Mouse (Mus musculus) midbrain, postnatal 0 days (tissue): ENCODE data around the gene Cplx1. TPM values are rescaled to one million over a fixed set of nuclear protein-coding genes. Genes with fewer than 3 reads are reported as not detected.

Experiments
- ATAC-seq: fragments of 200-750 bp; cut with Nextera tagmentation; 2 replicates; pipeline ENCODE4 v1.8.0; 2017; ENCODE audit warnings: moderate number of reproducible peaks, mild to moderate bottlenecking, moderate TSS enrichment, moderate library complexity; ENCODE audit not compliant: low FRiP score
- DNase-seq: peaks from one replicate; pipeline ENCODE4 v3.0.0-alpha.2; 2015; ENCODE audit warnings: low spot score
- H3K27ac ChIP-seq: fragments of 300-500 bp; sonication (generic); 2 replicates; pipeline ENCODE4 v1.5.1; 2014; ENCODE audit warnings: low read depth, mild to moderate bottlenecking, low read length, mixed read lengths
- H3K27me3 ChIP-seq: fragments of 300-500 bp; sonication (generic); 2 replicates; pipeline ENCODE4 v1.6.1; 2014; ENCODE audit warnings: low read length, control low read depth, mixed read lengths; ENCODE audit not compliant: insufficient read depth
- H3K36me3 ChIP-seq: fragments of 300-500 bp; sonication (generic); 2 replicates; pipeline ENCODE4 v1.6.1; 2014; ENCODE audit warnings: low read length, control low read depth, mixed read lengths; ENCODE audit not compliant: insufficient read depth
- H3K4me1 ChIP-seq: fragments of 300-500 bp; sonication (generic); 2 replicates; pipeline ENCODE4 v1.6.1; 2014; ENCODE audit warnings: mild to moderate bottlenecking, control low read depth, antibody characterized with exemption, low read length, mixed read lengths; ENCODE audit not compliant: insufficient read depth
- H3K4me2 ChIP-seq: fragments of 300-500 bp; sonication (generic); 2 replicates; pipeline ENCODE4 v1.6.1; 2014; ENCODE audit warnings: low read depth, mild to moderate bottlenecking, low read length, mixed read lengths; ENCODE audit not compliant: poor library complexity, severe bottlenecking
- H3K4me3 ChIP-seq: fragments of 300-500 bp; sonication (generic); 2 replicates; pipeline ENCODE4 v1.5.1; 2014; ENCODE audit warnings: low read depth, mild to moderate bottlenecking, low read length, moderate library complexity
- H3K9ac ChIP-seq: fragments of 300-500 bp; sonication (generic); replicated peaks from 2 replicates; pipeline ENCODE4 v1.6.1; 2014; ENCODE audit warnings: mild to moderate bottlenecking, low read length, moderate library complexity, mixed read lengths; ENCODE audit not compliant: poor library complexity, severe bottlenecking
- H3K9me3 ChIP-seq: fragments of 300-500 bp; sonication (generic); 2 replicates; pipeline ENCODE4 v1.6.1; 2016; ENCODE audit warnings: low read length, control low read depth
- CTCF ChIP-seq: IDR thresholded peaks from 2 replicates; pipeline ENCODE4 v1.5.1; 2016; ENCODE audit warnings: antibody characterized with exemption, mild to moderate bottlenecking
- WGBS: fragments of 180-500 bp; shearing (Covaris S2); extraction: QIAGEN DNeasy Blood & Tissue Kit; methylation state at CpG from one replicate; pipeline ENCODE4 v1.1.7; 2014; 5-methylcytosine and 5-hydroxymethylcytosine counted together
- polyA plus RNA-seq: library from polyadenylated mRNA; unstranded; fragments of >200 nt; fragmentation: Nextera tagmentation; extraction: Ambion mirVana; gene quantifications from 2 replicates; pipeline ENCODE4 v1.2.1, GENCODE M21; 2015
- total RNA-seq: library from RNA; depleted of rRNA; stranded (reverse); fragments of >200 nt; gene quantifications from 2 replicates; pipeline ENCODE4 v1.2.3, GENCODE M21; 2014

Cplx1 gene
- total and polyA plus RNA-seq, 2 experiments from 2014 or later, result 66.4 to 97.4 TPM

DNA sequence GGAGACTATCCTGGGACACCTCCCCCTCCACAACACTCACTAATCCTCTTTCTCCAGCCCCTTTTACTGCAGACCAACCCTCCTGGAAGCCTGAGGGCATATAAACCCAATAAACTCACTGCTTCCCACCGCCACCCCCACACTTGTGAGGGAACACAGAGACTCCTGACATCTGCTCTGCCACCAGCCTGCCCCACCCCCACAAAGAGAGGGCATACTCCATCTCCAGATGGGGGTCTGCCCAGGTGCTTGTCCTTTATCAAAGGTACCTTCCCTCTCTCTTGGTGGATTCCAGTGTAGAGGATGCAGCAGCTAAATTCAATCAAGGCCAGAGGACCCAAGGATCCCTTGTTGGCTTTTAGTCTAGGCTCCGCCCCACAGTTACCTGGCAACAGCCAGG is 28.8 kb downstream of the Cplx1 start:
- no peaks in the 10 kb centered on the region for H3K4me1 ChIP-seq
- H3K27me3 ChIP-seq, result no peaks in the 10 kb centered on the region
- no peak for TF ChIP-seq CTCF
- no peak overlapping the region for H3K27ac ChIP-seq
- no peak overlapping the region for H3K4me3 ChIP-seq
- H3K4me2 ChIP-seq, result no peak overlapping the region
- H3K36me3 ChIP-seq, result peaks cover 46% of the 10 kb centered on the region
- no peak for ATAC-seq
- 68% methylated on average over 2 of the region's 2 CpGs for WGBS
- DNase-seq, result no peak
- no peak overlapping the region for H3K9ac ChIP-seq
- H3K9me3 ChIP-seq, result no peaks in the 10 kb centered on the region

DNA sequence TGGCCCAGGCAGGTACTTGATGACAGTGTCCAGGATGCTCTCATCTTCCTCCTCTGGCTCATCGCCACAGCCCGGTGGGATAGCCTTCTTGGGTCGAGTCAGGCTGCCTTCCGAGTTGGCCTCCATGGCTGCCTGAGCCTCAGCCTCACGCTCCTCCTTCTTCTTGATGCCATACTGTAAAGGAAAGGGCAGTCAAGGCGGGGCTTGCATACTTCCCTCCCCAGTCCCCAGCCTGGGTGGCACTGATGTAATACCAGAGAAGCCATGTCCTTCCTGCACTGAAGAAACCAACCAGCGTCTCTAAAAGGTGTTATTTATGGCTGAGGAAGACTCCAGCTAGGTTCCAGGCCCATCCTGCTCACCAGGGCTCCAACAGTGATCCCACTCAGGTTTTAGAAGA is 29.7 kb downstream of the Cplx1 start:
- no peak for ATAC-seq

DNA sequence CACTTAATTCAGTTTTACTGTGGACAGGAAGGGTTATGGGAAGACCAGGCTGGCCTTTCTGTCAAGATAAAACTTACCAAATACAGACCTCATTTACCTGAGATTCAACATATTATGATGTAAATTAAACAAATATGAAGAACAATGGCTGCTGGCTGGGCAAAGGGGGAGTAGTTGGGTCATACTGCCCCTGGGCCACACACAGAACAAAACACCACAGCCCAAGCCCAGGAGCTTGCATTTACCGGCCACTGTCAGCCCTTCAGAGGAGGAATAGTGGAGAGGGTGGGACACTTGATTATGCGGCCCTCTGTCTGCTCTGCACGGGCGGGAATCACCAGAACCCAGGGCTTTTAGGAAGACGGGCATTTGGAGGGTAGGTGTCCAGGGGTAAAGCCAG is 30.9 kb downstream of the Cplx1 start:
- Histone ChIP-seq H3K4me3 (no peak overlapping the region), H3K9me3 (no peaks in the 10 kb centered on the region), H3K36me3 (peaks cover 29% of the 10 kb centered on the region), H3K9ac (no peak overlapping the region), H3K27me3 (no peaks in the 10 kb centered on the region), H3K4me1 (no peaks in the 10 kb centered on the region), H3K27ac (no peak overlapping the region), H3K4me2 (no peak overlapping the region)
- ATAC-seq, result no peak
- WGBS, result 73% methylated on average over 5 of the region's 5 CpGs
- no peak for TF ChIP-seq CTCF
- DNase-seq, result no peak

More for the DNA sequence above, 29.7 kb downstream of the Cplx1 start:
- no peak overlapping the region for H3K9ac ChIP-seq
- 84% methylated on average over 7 of the region's 7 CpGs for WGBS
- no peak overlapping the region for H3K4me3 ChIP-seq
- no peak overlapping the region for H3K27ac ChIP-seq
- no peaks in the 10 kb centered on the region for H3K27me3 ChIP-seq
- no peaks in the 10 kb centered on the region for H3K4me1 ChIP-seq
- no peak overlapping the region for H3K4me2 ChIP-seq
- no peaks in the 10 kb centered on the region for H3K9me3 ChIP-seq
- no peak for TF ChIP-seq CTCF
- peaks cover 39% of the 10 kb centered on the region for H3K36me3 ChIP-seq
- no peak for DNase-seq

DNA sequence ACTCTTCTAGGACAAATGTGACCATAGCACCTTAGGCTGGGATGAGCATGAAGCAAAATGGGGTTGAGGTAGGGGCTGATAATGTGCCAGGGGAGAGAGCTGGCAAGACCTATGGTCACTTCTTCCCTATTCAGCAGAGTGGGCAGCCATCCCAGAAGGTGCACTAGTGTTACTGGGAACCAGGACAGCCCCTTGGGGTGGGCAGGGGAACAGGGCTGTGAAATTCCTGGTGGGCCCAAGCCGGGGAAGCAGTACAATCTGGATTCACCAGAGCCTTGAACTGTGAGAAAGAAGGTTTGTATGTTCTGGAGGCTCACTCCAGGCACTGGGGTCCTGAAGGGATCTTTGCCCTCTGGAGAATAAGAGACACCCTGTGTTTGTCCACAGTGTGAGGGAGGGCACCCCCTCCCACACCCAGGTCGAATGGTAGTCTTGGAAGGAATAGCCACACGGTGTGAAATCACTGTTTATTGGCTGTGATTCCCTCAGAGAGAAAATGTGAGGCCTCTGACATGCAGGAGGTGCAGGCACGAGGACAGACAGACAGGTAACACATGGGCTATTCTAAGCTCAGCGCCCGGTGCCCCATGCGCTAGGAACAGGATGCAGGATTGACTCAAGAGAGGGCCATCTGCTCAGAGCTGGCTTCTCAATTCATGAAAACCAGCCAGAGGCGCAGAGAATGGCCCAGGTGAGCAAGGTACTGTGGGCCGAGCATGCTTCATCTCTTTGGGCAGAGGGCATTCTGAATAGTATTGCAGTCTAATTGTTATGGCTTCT is 31.5 kb downstream of the Cplx1 start:
- H3K9ac ChIP-seq, result no peak overlapping the region
- 85% methylated on average over 9 of the region's 9 CpGs for WGBS
- H3K9me3 ChIP-seq, result no peaks in the 10 kb centered on the region
- ATAC-seq, result no peak
- H3K27me3 ChIP-seq, result no peaks in the 10 kb centered on the region
- no peak for DNase-seq
- H3K4me2 ChIP-seq, result no peak overlapping the region
- TF ChIP-seq CTCF, result no peak
- H3K4me1 ChIP-seq, result no peaks in the 10 kb centered on the region
- peaks cover 27% of the 10 kb centered on the region; the same call in 1 of the 2 replicates for H3K36me3 ChIP-seq
- H3K27ac ChIP-seq, result no peak overlapping the region
- H3K4me3 ChIP-seq, result no peak overlapping the region

DNA sequence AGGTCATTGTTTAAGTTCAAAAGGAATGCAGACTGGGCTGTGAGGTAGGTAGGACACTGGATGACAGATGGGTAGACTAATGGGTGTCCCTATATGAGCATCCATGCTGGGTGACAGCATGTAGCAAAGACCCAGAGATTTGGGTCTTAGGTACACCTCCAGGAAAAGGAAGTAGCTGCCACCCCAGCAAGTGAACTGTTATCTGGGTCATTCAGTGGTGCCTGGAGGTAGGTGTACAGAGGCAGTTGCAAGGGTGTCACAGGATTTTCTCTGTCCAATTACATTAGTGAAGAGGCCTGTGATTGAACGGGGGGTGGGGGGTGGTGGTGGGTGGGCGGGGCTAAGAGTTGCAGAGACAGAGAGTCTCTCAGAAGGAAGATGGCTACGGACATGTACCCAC is 33.2 kb downstream of the Cplx1 start:
- H3K4me3 ChIP-seq, result no peak overlapping the region
- no peak overlapping the region for H3K27ac ChIP-seq
- no peak overlapping the region for H3K4me2 ChIP-seq
- no peaks in the 10 kb centered on the region for H3K4me1 ChIP-seq
- DNase-seq (no peak), ATAC-seq (0 out of 2 replicates have a peak, but pooled peaks have one; percentile 12)
- no peaks in the 10 kb centered on the region for H3K9me3 ChIP-seq
- no peak overlapping the region for H3K9ac ChIP-seq
- 79% methylated on average over 3 of the region's 3 CpGs for WGBS
- H3K36me3 ChIP-seq, result peaks cover 16% of the 10 kb centered on the region; the same call in 1 of the 2 replicates
- H3K27me3 ChIP-seq, result no peaks in the 10 kb centered on the region
- TF ChIP-seq CTCF, result no peak

DNA sequence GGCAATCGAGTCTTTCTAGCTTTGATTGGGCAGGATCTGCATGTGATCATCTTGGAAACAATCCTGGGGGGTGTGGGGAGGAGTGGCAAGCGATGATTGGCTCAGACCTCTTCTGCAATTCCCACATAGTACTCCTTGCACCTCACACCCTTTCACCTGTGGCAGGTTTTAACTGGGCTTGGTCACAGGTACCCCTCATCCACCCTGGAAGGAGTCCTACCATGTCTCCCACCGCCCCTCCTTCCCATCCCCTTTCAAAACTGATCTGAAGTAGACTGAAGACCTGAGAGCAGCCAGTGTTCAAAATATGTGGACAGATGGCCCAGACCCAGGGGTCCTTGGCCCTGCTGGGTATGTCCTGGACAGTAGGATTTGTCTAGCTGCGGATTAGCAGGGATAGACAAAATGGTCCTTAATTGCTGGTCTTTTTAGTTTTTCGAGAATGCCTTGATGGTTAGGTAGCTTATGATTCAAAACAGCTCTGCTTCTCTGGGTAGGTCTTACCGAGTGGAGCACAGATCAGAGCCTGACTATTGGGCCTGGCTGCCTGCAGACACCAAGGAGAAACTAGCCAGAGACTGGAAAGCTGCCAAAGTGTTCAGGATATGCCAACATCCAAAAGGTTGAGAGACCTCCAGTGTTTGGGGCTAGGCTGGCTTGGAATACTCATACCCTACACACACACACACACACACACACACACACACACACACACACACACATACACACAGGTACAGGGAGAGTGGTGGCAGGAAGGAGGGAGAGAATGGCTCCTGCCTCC is 34.1 kb downstream of the Cplx1 start:
- WGBS, result 58% methylated on average over 6 of the region's 6 CpGs
- no peaks in the 10 kb centered on the region for H3K9me3 ChIP-seq
- no peak overlapping the region for H3K4me3 ChIP-seq
- ATAC-seq (no peak), DNase-seq (peak; percentile 52)
- peaks cover 13% of the 10 kb centered on the region; the same call in 1 of the 2 replicates for H3K36me3 ChIP-seq
- no peak for TF ChIP-seq CTCF
- H3K27ac ChIP-seq, result no peak overlapping the region
- no peak overlapping the region for H3K4me2 ChIP-seq
- H3K27me3 ChIP-seq, result no peaks in the 10 kb centered on the region
- no peaks in the 10 kb centered on the region for H3K4me1 ChIP-seq
- no peak overlapping the region for H3K9ac ChIP-seq
